Comparison of ENCODE assay signal across 9 mouse cellular contexts in the genomic region with DNA sequence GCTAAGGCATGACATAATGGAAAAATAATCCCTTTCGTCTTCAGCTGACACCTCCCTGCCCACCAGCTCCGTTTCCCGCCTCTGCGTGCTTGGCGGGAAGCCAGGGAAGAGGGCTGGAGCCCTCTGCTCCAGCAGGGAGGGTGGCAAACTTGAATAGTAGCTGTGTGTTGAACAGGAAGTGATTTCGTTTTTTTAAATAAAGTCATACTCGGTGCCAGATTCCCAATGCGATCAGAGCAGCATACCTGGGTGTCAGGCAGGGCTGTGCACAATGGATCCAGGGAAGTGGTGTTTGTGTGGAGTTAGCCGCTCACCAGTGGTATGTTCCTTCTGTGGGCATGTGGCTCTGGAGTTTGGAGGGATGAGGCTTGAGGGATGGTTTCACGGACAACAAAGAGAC.
DNase-seq lines count a peak whose midpoint lies in the region; ATAC-seq and TF ChIP-seq lines count a peak whose summit lies in the region.
"Had no signal": no experiment of that assay in that cellular context is flagged by ENCODE, and none has a peak within 500 bp of the region (broad histone marks: within the 10 kb centered on the region; RNA-seq: fewer than 3 reads in every experiment).

No protein-coding gene starts in this region.

- no peak overlapping the region for H3K27ac ChIP-seq in intestine, embryonic 14.5 days (ENCODE audit: low read depth)
- H3K27ac ChIP-seq in intestine, postnatal 0 days (ENCODE audit: low read depth, low read length) = no peak overlapping the region

- peak; percentile 12 for DNase-seq in adrenal gland, adult 2 months
- DNase-seq in adrenal gland, adult (ENCODE audit: inconsistent age in 2 of 2, low spot score in 1 of 2) = no peak
- peak; percentile 51 for DNase-seq in intestine, embryonic 14.5 days (ENCODE audit: low spot score)
- peak; percentile 56 to 59 for DNase-seq in right cerebral cortex, postnatal 10 days (ENCODE audit: low spot score in 2 of 2)
- DNase-seq in right cerebral cortex, postnatal 36 days (ENCODE audit: low spot score in 2 of 2) = no peak
- no peak for DNase-seq in thymus, postnatal 0 days (ENCODE audit: low spot score)
- DNase-seq in urinary bladder, adult 2 months (ENCODE audit: low spot score) = no peak
- DNase-seq: thymus, postnatal 4 days had no signal

- no peak overlapping the region for H3K4me3 ChIP-seq in intestine, embryonic 14.5 days (ENCODE audit: low read depth, low read length)
- H3K4me3 ChIP-seq in intestine, postnatal 0 days (ENCODE audit: low read depth, low read length) = no peak overlapping the region

- H3K4me2 ChIP-seq in intestine, embryonic 14.5 days (ENCODE audit: low read length) = no peak overlapping the region
- no peak overlapping the region for H3K4me2 ChIP-seq in intestine, postnatal 0 days (replicated peaks; ENCODE audit: low read depth)

- no peak for ATAC-seq in intestine, embryonic 14.5 days (replicated peaks; ENCODE audit: low FRiP score, low TSS enrichment, low read depth)
- ATAC-seq in intestine, postnatal 0 days = no peak

- H3K9ac ChIP-seq in intestine, embryonic 14.5 days (ENCODE audit: low read length) = no peak overlapping the region
- H3K9ac ChIP-seq in intestine, postnatal 0 days (ENCODE audit: low read depth, low read length) = no peak overlapping the region

- no peak for TF ChIP-seq CTCF in intestine, postnatal 0 days (IDR thresholded peaks at IDR 0.05; ENCODE audit: low read depth)

- no peaks in the 10 kb centered on the region for H3K27me3 ChIP-seq in intestine, embryonic 14.5 days (replicated peaks; ENCODE audit: control insufficient read depth, insufficient read depth, low read length)
- H3K27me3 ChIP-seq in intestine, postnatal 0 days (replicated peaks; ENCODE audit: control insufficient read depth, insufficient read depth, low read length) = no peaks in the 10 kb centered on the region

- 39% methylated on average over 10 of the region's 10 CpGs for WGBS in intestine, embryonic 14.5 days
- WGBS in intestine, postnatal 0 days = 42% methylated on average over 10 of the region's 10 CpGs

- no peaks in the 10 kb centered on the region for H3K36me3 ChIP-seq in intestine, embryonic 14.5 days (ENCODE audit: control insufficient read depth, insufficient read depth, low read length)
- no peaks in the 10 kb centered on the region for H3K36me3 ChIP-seq in intestine, postnatal 0 days (ENCODE audit: control insufficient read depth, insufficient read depth)

- no peaks in the 10 kb centered on the region for H3K9me3 ChIP-seq in intestine, embryonic 14.5 days (ENCODE audit: control insufficient read depth, low read length)
- H3K9me3 ChIP-seq in intestine, postnatal 0 days (ENCODE audit: control insufficient read depth) = no peaks in the 10 kb centered on the region

- H3K4me1 ChIP-seq in intestine, embryonic 14.5 days (replicated peaks; ENCODE audit: control insufficient read depth, insufficient read depth, low read length) = no peaks in the 10 kb centered on the region
- no peaks in the 10 kb centered on the region for H3K4me1 ChIP-seq in intestine, postnatal 0 days (replicated peaks; ENCODE audit: control insufficient read depth, insufficient read depth, low read length)

Comparison
In these comparisons a context has a peak if more than half of its experiments do, and no peak if none do; other contexts are left out.
1. DNase-seq: peak in adrenal gland, adult 2 months (single experiment), intestine, embryonic 14.5 days (single experiment) and right cerebral cortex, postnatal 10 days (2 of 2); none in adrenal gland, adult (0 of 2), right cerebral cortex, postnatal 36 days (0 of 2), thymus, postnatal 0 days (single experiment) and urinary bladder, adult 2 months (single experiment).